9 mouse cellular contexts compared by ENCODE assay signal in the genomic region with DNA sequence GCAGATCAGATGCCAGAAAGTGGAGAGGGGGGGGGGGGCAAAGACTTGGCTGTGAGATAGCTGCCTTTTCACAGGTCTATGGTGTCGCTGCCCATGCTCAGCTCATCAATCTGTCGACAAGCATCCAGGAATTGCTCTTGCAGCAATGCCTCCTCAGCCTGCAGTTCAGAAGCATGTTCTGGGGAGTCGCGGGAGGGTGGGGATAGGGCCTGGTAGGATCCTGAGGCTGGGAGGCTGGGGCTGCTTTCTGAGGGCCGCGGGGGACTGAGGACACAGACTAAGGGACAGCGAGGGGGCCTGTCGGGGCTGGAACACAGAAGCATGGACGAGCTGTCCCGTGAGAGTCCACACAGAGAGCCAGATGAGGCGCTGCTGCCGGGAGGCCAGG. TPM values are rescaled to one million over a fixed set of nuclear protein-coding genes. Genes with fewer than 3 reads are reported as not detected.
DNase-seq lines count a peak whose midpoint lies in the region; ATAC-seq lines count a peak whose summit lies in the region.
"Had no signal": no experiment of that assay in that cellular context is flagged by ENCODE, and none has a peak within 500 bp of the region (broad histone marks: within the 10 kb centered on the region; RNA-seq: fewer than 3 reads in every experiment).

No protein-coding gene starts in this region.

- H3K27me3 ChIP-seq in lung, embryonic 16.5 days (ENCODE audit: control insufficient read depth, insufficient read depth, low read depth, low read length) = peaks cover 58% of the 10 kb centered on the region
- H3K27me3 ChIP-seq in forebrain, embryonic 13.5 days = peaks cover 77% of the 10 kb centered on the region
- peaks cover 44% of the 10 kb centered on the region for H3K27me3 ChIP-seq in intestine, embryonic 16.5 days (replicated peaks; ENCODE audit: control insufficient read depth, insufficient read depth, low read length)
- peaks cover 73% of the 10 kb centered on the region for H3K27me3 ChIP-seq in neural tube, embryonic 13.5 days

- peak overlapping the region; percentile 58 for H3K4me3 ChIP-seq in lung, embryonic 16.5 days (ENCODE audit: low read length)
- H3K4me3 ChIP-seq in forebrain, embryonic 13.5 days = peak overlapping the region; percentile 58
- peak overlapping the region; percentile 63 for H3K4me3 ChIP-seq in intestine, embryonic 16.5 days (ENCODE audit: low read length)
- H3K4me3 ChIP-seq in neural tube, embryonic 13.5 days = peak overlapping the region; percentile 54
- H3K4me3 ChIP-seq: myocyte had no signal

- H3K4me1 ChIP-seq in lung, embryonic 16.5 days (replicated peaks; ENCODE audit: control insufficient read depth, insufficient read depth, low read length) = peaks cover 18% of the 10 kb centered on the region
- H3K4me1 ChIP-seq in forebrain, embryonic 13.5 days = peaks cover 20% of the 10 kb centered on the region
- peaks cover 12% of the 10 kb centered on the region for H3K4me1 ChIP-seq in intestine, embryonic 16.5 days (ENCODE audit: control insufficient read depth, insufficient read depth, low read length)
- H3K4me1 ChIP-seq in neural tube, embryonic 13.5 days (replicated peaks) = peaks cover 29% of the 10 kb centered on the region

- H3K9ac ChIP-seq in lung, embryonic 16.5 days (ENCODE audit: low read length) = peak overlapping the region; percentile 63; the same call in 1 of the 2 replicates
- H3K9ac ChIP-seq in forebrain, embryonic 13.5 days = peak overlapping the region; percentile 73
- H3K9ac ChIP-seq in intestine, embryonic 16.5 days (ENCODE audit: low read depth, low read length) = peak overlapping the region; percentile 69
- H3K9ac ChIP-seq in neural tube, embryonic 13.5 days = peak overlapping the region; percentile 73; the same call in 1 of the 2 replicates

- no peaks in the 10 kb centered on the region for H3K36me3 ChIP-seq in lung, embryonic 16.5 days (ENCODE audit: control insufficient read depth, insufficient read depth, low read length)
- no peaks in the 10 kb centered on the region for H3K36me3 ChIP-seq in forebrain, embryonic 13.5 days (ENCODE audit: poor library complexity, severe bottlenecking)
- H3K36me3 ChIP-seq in intestine, embryonic 16.5 days (ENCODE audit: control insufficient read depth, insufficient read depth, low read length) = no peaks in the 10 kb centered on the region
- H3K36me3 ChIP-seq in neural tube, embryonic 13.5 days = no peaks in the 10 kb centered on the region

- ATAC-seq in lung, embryonic 16.5 days (ENCODE audit: low read depth) = no peak
- ATAC-seq in forebrain, embryonic 13.5 days = 0 out of 2 replicates have a peak, but pooled peaks have one; percentile 3
- ATAC-seq in intestine, embryonic 16.5 days = no peak; the same call in 1 of the 2 replicates
- ATAC-seq in neural tube, embryonic 13.5 days (ENCODE audit: low read depth) = no peak

- DNase-seq in lung, postnatal 14 days = no peak
- no peak for DNase-seq in yolk sac, embryonic 10.5 days (ENCODE audit: low spot score)
- DNase-seq in left cerebral cortex, postnatal 14 days (ENCODE audit: low spot score in 2 of 2) = no peak
- DNase-seq in ovary, postnatal 36 days (ENCODE audit: low spot score) = no peak

- peak overlapping the region; percentile 99 for H3K4me2 ChIP-seq in lung, embryonic 16.5 days (ENCODE audit: low read depth, low read length)
- peak overlapping the region; percentile 94 for H3K4me2 ChIP-seq in forebrain, embryonic 13.5 days
- peak overlapping the region; percentile 100 for H3K4me2 ChIP-seq in intestine, embryonic 16.5 days (ENCODE audit: low read depth, low read length)
- H3K4me2 ChIP-seq in neural tube, embryonic 13.5 days = peak overlapping the region; percentile 87

- H3K27ac ChIP-seq in lung, embryonic 16.5 days (ENCODE audit: low read length) = no peak overlapping the region
- H3K27ac ChIP-seq in forebrain, embryonic 13.5 days = no peak overlapping the region
- no peak overlapping the region for H3K27ac ChIP-seq in intestine, embryonic 16.5 days (ENCODE audit: low read length)
- no peak overlapping the region for H3K27ac ChIP-seq in neural tube, embryonic 13.5 days (replicated peaks)

- WGBS in lung, embryonic 16.5 days = 7% methylated on average over 12 of the region's 12 CpGs
- 12% methylated on average over 12 of the region's 12 CpGs for WGBS in forebrain, embryonic 13.5 days
- 12% methylated on average over 12 of the region's 12 CpGs for WGBS in intestine, embryonic 16.5 days
- 4% methylated on average over 12 of the region's 12 CpGs for WGBS in neural tube, embryonic 13.5 days

- no peaks in the 10 kb centered on the region for H3K9me3 ChIP-seq in lung, embryonic 16.5 days (ENCODE audit: control insufficient read depth, low read length)
- no peaks in the 10 kb centered on the region for H3K9me3 ChIP-seq in forebrain, embryonic 13.5 days (replicated peaks)
- no peaks in the 10 kb centered on the region for H3K9me3 ChIP-seq in intestine, embryonic 16.5 days (ENCODE audit: control insufficient read depth, low read length)
- H3K9me3 ChIP-seq in neural tube, embryonic 13.5 days = no peaks in the 10 kb centered on the region

- intact Hi-C loops in left cerebral cortex, postnatal 14 days (cut with DNase I) = loop anchor here (5.0 kb wide), 1 partner anchor 108 kb away; the partner anchor contains the start of gene Fam71f2

RNA-seq across cellular contexts. Expression of gene Rbm28, which starts 4.9 kb away (rescaled TPM):
- polyA plus RNA-seq in lung, embryonic 16.5 days (2015; fragmentation: Nextera tagmentation; extraction: Ambion mirVana) = 32.9 and 33.5 TPM in 2 replicates
- 46.9 and 48.8 TPM in 2 replicates for polyA plus RNA-seq in forebrain, embryonic 13.5 days (2015; fragmentation: Nextera tagmentation; extraction: Ambion mirVana)
- polyA plus RNA-seq in intestine, embryonic 16.5 days (2015; fragmentation: Nextera tagmentation; extraction: Ambion mirVana) = 23.5 and 25.5 TPM in 2 replicates
- polyA plus RNA-seq in neural tube, embryonic 13.5 days (2015; fragmentation: Nextera tagmentation; extraction: Ambion mirVana) = 41.3 and 44.4 TPM in 2 replicates
- 10 to 100 TPM; 35.5 to 37.3 TPM for total RNA-seq in left cerebral cortex, postnatal 14 days (2021)

RNA-seq across cellular contexts. Expression of gene Prrt4, which starts 9.7 kb away (rescaled TPM):
- 0.28 and 0.30 TPM in 2 replicates for polyA plus RNA-seq in lung, embryonic 16.5 days (2015; fragmentation: Nextera tagmentation; extraction: Ambion mirVana)
- polyA plus RNA-seq in forebrain, embryonic 13.5 days (2015; fragmentation: Nextera tagmentation; extraction: Ambion mirVana) = 1.5 and 1.8 TPM in 2 replicates
- polyA plus RNA-seq in intestine, embryonic 16.5 days (2015; fragmentation: Nextera tagmentation; extraction: Ambion mirVana) = 0.23 and 0.27 TPM in 2 replicates
- polyA plus RNA-seq in neural tube, embryonic 13.5 days (2015; fragmentation: Nextera tagmentation; extraction: Ambion mirVana) = 4.8 TPM in 2 replicates
- total RNA-seq in left cerebral cortex, postnatal 14 days (2021) = 1 to 10 TPM; 4.7 to 5.5 TPM

RNA-seq across cellular contexts. Expression of gene Impdh1, which starts 46.5 kb away (rescaled TPM):
- polyA plus RNA-seq in lung, embryonic 16.5 days (2015; fragmentation: Nextera tagmentation; extraction: Ambion mirVana) = 42.7 and 45.7 TPM in 2 replicates
- polyA plus RNA-seq in forebrain, embryonic 13.5 days (2015; fragmentation: Nextera tagmentation; extraction: Ambion mirVana) = 37.6 and 39.2 TPM in 2 replicates
- polyA plus RNA-seq in intestine, embryonic 16.5 days (2015; fragmentation: Nextera tagmentation; extraction: Ambion mirVana) = 39.7 and 40.1 TPM in 2 replicates
- 84.7 and 91.1 TPM in 2 replicates for polyA plus RNA-seq in neural tube, embryonic 13.5 days (2015; fragmentation: Nextera tagmentation; extraction: Ambion mirVana)
- total RNA-seq in left cerebral cortex, postnatal 14 days (2021) = 10 to 100 TPM; 86.5 to 99.2 TPM
